Mouse (Mus musculus) lung, postnatal 36 days (tissue): ENCODE measurements around the gene Pih1d1.
"Not testable (repeated sequence)": the region's sequence is repeated elsewhere in the genome, so short reads cannot be mapped to it uniquely, and the experiment has no call there.

Experiments
- DNase-seq: peaks from one replicate; pipeline ENCODE4 v3.0.0; 2022; ENCODE audit warnings: mixed read lengths

Gene Pih1d1

DNA sequence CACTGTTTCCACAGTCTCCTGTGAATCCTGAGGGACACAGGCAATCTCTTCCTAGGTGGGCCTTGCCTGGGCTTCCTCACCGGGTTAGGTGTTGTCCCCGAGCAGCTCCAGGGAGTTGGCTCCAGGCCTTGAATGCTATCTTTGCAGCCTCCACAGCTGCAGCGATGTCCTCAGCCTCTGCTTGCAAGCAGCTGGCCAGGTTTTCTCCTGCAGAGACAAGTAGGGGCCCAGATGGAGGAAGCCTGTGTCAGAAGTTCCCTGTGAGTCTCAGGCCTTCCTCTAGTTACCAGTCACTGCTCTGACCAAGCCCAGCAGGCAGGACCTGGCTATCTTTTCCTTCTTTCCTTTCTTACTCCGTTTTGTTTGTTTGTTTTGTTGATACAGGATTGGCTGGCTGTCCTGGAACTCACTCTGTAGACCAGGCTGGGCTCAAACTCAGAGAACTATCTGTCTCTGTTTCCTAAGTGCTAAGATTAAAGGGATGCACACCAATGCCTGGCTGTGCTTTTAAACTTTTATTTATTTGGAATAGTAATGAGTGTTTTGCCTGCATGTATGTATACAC lies 5.5 kb upstream of the Pih1d1 start:
- peak; percentile 25 for DNase-seq

DNA sequence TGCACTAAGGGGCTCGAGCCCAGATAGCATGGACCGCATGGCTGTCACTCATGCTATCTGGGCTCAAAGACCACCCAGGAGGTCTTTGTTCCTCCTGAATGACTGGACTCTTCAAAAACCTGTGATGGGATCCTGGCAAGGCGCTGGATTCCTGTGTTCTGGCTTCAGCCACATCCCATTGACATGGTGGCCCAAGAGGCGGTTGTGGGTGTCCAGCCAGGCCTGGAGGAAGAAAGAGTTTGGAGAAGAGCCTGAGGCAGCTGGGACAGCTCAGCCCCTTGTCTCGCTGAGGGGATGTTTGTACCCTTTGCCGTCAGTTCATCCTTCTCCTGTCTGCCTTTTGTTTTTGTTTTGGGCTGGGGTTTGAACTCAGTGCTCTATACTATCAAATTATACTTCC lies 4.6 kb upstream of the Pih1d1 start:
- DNase-seq = peak; percentile 56

DNA sequence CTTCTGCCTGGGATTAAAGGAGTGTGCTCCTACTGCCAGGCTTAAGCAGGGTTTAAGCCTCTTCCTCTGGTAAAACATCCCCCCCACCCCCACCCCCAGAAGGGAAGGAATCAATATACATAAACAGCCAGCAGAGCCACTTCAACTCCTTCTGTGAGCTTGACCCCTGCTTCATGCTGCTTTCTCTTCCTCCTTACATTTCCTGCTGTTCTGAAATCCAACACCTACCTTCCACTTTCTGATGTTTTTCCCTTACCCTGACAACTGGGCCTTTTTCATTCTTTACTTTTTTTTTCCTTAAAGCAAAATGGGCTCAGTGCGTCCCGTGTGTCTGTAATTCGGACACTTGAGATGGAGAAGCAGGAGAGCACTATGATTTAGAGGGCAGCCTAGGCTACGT lies 3.8 kb upstream of the Pih1d1 start:
- DNase-seq = no peak

DNA sequence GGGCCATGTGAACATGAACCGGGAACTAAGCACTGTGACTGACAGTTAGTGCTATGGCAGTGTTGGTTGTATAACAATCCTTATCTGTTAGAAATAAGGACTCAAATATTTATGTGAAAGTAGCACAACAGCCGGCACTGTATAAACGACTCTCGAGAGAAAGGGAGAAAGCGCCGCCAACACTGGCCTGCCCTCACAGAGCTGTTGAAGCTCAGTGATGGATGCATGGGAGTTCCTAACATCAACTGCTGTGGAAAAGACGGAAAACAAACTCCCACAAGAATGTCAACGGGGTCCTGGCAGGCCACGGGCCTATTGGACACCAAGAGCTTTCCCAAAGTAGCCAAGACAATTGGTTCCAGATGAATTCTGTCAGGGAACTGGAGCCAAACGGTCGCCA lies 2.8 kb upstream of the Pih1d1 start:
- peak; percentile 77 for DNase-seq

DNA sequence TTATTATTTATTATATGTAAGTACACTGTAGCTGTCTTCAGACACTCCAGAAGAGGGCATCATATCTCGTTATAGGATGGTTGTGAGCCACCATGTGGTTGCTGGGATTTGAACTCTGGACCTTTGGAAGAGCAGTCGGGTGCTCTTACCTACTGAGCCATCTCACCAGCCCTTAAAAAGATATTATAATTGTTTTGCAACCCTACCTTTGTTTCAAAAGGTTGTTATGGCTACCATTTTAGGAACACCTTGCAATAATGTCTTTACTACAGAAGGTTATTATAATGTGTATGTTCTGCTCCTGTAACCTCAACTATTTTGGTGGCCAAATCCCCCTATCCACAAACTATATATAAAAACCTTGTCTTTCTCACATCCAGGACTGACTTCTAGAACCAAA lies 1.1 kb upstream of the Pih1d1 start:
- DNase-seq = not testable (repeated sequence)

DNA sequence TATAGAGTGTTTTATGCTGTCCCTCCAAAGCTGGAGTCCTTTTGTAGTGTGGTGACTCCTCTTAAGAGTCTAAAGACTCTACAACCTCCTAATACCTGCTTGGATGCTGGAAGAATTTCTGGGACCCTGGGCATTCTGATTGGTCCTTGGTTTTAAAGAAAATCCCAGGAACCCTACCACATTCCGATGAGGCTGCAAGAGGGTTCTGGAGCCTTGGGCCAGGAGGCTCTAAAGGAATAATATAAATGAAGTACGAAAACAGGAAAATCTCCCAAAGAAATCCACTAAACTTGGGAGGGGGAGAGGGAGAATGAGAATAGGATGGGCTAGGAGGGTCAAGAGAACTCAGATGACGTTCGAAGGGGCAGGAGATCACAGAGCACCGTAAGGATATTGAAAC lies 517 bp upstream of the Pih1d1 start:
- DNase-seq = no peak

DNA sequence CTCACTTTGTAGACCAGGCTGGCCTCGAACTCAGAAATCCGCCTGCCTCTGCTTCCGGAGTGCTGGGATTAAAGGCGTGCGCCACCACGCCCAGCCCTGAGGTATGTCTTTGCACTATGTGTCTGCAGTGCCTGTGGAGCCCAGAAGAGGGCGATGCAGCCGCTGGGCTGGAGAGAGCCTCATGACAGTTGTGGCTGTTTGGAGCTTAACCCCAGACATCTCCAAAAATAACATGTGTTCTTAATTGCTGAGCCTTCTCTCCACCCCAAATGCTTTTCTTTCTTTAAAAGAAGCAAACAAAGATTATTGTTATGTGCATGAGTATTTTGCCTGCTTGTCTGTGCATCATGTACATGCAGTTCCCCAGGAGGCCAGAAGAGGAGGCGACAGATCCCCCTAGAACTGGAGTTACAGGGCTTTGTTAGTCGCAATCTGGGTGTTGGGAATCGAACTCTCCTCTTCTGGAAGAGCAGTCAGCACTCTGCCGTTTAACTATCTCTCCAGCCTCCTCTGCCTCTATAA lies 951 bp downstream of the Pih1d1 start:
- peak; percentile 67 for DNase-seq

DNA sequence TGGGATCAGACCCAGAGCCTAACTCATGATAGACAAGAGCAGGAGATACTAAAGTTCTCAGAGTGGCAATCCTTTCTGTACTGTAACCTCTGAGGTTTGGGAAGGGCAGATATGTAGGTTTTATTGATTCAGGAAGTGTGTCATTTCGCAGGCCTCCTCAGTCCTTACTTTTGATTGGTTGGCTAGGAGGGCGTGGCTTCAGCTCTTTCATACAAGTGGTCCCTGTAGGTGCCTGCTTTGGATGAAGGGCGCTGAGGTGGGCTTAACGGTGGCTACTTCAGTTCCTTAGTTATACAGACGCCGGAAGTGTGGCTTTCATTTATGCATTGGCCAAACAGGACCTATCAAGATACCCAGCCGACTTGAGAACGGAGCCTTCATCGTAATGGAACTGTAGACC lies 1.5 kb downstream of the Pih1d1 start:
- DNase-seq = no peak

DNA sequence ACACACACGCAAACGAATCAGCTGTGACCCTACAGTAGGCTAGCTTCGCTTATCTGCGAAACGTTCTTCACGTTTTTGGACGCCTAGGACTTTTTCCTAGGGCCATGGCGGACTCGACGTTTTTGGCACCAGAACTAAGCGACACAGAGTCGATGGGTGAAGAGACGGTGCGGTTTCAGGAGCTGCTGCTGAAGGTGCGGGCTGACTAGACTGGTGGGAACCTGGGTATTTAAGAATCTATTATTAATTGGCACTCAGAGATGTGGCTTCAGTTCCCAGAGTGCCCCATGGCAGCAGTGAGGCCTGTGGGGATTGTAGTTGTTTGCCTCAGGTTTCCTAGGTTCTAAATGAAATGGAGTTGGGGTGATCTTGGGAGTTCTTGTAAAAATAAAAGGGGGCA lies 2.1 kb downstream of the Pih1d1 start:
- DNase-seq = no peak

DNA sequence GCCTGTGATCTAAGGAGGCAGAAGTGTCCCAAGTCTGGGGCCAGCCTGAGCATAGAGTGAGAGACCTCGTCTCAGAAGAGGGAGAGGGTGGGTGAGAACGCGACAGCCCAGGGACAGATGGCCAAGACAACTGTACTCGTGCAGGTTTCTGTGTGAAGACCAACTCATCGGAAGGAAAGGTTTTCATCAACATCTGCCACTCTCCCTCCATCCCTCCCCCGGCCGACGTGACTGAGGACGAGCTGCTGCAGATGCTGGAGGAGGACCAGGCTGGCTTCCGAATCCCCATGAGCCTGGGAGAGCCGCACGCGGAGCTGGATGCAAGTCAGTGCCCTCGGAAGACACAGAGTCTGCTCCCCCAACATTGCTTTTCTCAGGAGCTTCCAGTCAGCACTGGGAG lies 3.4 kb downstream of the Pih1d1 start:
- no peak for DNase-seq

DNA sequence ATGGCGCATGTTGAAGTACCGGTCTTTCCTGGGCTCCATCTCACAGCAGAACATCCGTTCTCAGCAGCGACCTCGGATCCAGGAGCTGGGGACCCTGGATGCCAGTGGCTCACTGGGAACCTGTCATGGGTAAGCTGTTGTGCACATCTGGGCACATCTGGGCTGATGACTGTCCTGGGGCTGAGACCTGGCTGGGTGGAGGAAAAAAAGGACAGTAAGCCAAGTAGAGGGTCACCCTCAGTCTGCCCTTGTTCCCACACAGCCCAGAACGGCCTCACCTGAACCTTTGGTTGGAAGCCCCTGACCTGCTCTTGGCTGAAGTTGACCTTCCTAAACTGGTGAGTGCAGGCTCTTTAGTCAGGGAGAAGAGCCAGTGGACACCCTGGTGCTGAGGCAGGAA lies 4.9 kb downstream of the Pih1d1 start:
- DNase-seq = no peak

DNA sequence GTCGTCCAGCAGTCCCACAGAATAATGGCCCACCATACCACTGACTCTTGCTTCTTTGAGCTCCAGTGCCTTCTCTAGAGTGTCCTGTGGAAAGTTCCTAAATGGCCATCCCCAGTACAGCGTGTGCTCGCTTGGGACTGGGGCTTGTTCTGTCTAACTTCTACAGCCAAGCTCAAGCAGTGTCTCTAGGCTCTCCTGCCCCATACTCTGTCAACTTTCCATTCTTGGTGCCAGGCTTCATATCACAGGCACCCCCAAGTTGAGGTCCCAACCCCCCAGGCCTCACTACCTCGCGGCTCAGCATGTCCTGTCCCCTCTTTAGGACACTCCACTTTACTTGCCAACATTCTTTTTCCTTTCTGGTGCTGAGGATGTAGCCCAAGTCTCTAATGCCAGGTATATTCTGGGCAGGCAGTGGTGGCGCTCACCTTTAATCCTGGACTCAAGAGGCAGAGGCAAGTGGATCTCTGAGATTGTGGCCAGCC lies 6.3 kb downstream of the Pih1d1 start:
- DNase-seq = no peak

DNA sequence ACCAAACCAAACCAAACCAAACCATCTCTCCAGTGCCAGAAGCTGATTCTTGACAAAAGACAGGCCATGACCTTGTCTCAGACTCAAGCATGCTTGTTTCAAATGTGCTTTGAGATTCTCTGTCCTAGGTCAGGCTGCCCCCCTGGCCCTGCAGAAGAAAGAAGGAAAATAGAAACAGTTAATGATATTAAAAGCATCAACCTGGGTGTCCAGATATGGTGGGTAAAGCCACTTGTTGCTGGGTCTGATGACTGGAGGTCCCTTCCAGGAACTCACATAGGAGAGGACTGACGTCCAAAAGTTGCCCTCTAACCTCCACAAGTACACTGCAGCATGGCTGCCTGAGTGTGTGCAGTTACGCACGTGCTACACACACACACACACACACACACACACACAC lies 6.8 kb downstream of the Pih1d1 start:
- no peak for DNase-seq

DNA sequence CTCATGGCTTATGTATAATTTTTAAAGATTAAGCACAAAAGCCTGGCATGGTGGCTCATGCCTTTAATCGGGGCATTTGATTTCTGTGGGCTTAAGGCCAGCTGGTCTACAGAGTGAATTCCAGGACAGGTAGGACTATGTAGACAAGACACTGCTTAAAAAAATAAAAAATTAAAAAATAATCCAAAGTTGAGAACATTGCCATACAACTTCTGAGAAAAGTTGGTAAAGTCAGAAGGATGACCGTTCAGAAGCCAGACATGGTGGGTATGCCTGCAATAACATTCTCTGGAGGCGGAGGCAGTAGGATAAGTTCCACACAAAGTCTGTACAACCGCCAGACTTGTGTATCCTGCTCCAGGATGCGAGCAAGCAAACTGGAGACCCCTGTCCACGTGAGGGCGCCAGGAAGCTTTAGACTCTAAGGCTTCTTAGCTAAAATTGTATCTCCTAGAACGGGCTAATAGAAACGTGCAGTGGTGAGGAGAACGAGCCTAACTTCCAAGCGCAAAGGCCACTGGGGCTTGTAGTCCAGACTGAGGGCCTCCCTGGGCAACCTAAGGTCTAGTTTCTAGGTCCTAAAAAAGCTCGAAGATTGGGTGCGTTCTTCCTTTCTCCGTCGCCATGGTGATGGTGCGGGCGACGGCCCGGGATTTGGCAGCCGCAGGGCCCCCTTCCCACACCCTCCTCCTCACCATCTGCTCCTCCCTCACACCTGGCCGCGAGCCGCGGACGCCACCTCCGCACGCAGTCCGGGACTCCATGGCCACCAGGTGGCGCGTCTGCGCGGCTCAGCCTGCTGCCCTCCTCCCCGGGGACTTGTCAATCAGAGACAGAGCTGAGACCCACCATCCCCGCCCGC lies 7.7 kb downstream of the Pih1d1 start:
- peak; percentile 88 for DNase-seq

DNA sequence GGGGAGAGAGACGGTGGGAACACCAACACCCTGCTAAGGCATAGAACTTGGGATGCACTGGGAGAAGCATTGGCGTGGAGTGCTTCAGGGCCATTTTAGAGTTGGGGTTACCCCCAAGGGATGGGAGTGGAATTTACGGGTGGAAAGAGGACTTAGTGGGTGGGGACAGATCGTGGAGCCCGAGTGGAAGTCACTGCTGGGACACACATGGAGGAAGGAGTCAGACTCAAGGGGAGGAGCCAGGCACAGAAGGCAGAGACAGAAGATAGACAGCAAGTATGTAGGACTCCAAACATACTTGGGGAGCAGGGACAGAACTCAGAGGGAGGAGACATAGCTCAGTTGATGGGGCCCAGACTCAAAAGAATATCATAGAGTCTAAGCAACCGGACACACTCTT lies 8.4 kb downstream of the Pih1d1 start:
- no peak for DNase-seq

DNA sequence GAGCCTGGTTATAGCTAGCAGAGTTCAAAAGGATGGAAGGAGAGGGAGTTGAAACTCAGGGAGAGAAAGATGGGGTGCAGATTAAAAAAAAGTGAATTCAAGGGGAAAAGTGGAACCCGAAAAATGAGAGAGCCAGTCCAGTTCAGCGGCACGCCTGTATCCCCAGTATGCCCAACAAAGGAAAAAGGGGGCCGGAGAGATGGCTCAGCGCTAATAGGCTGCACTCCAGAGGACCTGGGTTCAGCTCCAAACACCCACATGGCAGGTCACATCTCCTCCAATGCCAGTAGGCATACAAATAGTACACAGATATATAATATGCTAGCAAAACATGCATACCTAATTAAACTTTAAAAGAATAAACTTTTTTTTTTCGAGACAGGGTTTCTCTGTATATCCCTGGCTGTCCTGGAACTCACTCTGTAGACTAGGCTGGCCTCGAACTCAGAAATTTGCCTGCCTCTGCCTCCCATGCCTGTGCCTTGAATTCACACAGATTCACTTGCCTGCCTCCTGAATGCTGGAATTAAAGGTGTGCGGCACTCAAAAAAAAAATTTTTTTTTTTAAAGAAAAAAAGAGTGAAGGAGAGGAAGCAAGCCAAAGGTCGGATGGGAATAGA lies 9.0 kb downstream of the Pih1d1 start:
- DNase-seq = no peak

DNA sequence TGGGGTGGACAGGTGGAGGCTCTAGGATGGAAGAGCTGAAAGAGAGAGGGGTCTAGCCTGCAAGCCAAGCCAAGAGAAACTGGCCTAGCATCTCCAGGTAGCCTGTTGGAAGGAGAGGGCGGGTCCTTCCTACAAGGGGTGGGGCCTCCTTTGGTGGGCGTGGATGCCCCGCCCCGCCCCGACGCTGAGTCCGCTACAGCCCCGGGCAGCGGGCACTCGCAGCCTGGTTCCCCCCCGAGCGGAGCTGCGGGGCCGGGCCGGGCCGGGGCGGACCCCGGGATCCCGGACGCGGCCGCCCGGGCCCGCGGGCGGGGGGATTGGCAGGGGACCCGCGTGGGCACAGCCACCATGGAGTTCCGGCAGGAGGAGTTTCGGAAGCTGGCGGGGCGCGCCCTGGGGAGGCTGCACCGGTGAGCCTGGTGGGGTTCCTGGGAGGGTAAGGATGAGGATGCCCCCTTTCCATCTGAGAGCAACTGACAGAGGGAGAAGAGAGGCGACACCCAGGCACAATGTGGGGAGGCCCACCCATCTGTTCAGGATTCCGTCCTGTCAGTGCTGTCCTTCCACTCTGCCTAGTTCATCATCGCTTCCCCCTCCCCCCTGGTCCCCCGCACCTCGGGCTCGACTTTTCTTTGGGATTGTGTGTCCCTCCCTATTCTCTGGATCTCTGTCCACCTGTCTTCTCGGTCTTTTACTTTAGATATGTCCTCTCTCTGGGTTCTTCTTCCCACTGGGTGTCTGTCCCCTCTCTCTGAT lies 9.8 kb downstream of the Pih1d1 start, which contains the start of gene Slc17a7:
Gene Slc17a7, plus strand, starts transcription at position 215 of the 756 bp plus-strand sequence.
- peak; percentile 47 for DNase-seq

DNA sequence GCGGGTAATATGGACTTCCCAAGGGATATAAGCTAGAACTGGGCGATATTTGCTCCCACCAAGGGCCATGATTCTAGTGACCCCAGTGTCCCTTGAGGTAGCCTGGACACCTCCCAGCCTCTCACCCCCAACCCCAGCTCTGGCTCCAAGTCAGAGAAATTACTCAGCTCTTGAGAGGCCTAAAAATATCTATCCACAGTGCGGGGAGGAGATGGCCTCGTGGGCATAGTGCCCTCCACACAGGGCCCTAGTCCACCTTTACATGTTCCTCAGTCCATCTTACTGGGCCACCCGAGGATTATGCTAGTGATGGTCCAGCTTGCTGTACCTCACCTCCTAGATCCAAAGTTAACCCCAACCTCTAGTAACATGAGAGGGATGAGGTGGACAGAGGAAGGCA lies 10.7 kb downstream of the Pih1d1 start:
- no peak for DNase-seq

DNA sequence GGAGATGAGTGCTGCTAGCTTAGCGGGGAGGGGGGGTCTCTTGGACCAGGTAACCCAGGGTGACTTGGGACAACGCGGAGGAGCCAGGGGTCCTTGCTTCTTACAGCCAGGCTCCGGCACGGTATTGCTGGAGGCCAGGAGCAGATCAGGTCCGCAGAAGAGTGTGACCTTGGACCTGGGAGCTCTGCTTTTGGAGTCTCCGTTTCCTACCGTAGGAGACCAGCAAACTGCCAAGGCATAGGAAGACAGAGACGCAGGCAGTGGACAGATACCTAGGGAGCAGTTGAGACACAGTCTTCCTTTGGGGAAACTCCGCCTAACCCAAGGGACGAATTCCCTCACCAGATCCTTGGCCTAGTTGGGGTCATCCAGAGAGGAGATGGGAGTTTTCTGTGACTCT lies 11.6 kb downstream of the Pih1d1 start:
- DNase-seq = no peak

DNA sequence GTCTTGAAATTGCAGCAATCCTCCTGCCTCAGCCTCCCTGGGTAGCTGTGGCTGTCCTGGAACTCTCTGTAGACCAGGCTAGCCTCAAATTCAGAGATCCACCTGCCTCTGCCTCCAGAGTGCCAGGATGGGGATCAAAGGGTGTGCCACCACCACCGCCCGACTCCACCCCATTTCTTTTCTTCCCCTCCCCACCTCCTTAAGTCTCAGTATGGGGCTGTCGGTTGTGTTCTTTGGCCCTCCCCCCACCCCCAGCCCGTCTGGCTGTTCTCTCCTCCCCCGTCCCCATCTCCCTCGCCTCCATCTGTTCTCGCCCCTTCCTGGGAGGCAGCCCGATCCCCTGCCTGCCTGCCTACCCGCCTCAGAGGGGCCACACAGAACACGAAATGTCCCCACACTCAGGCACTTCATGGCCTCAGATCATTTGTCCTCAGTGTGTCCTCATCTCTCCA lies 12.9 kb downstream of the Pih1d1 start:
- no peak for DNase-seq

DNA sequence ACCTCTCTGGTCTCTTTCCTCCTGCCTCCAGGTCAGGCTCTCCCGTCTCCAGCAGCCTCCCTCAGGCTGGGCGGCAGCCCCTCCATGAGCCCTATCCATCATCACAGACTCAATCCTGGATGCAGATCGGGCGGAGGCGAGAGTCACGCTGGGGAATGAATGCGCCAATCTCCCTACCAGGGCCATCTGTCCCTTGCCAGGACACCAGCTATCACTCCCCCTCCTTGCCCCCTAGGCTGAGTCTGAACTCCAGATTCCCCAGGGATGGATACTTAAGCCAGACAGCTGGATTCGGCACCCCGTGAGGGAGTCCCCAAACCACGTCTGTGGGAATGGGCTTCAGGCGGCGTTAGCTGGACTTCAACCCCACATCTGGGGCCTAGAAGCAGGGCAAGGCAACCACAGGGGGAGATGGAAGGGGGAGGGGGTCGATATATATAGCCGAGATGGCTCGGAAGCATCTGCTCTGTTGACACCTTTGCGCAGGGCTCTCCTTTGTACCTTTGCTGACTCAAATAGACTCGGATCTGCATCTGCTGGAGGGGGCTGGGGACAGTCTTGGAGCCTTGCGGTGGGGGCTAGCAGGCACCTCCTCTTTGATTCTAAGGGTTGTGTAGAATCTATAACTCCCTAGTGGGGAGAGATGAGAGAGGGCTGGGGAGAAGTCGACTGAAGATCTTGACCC lies 13.8 kb downstream of the Pih1d1 start:
- DNase-seq = no peak

DNA sequence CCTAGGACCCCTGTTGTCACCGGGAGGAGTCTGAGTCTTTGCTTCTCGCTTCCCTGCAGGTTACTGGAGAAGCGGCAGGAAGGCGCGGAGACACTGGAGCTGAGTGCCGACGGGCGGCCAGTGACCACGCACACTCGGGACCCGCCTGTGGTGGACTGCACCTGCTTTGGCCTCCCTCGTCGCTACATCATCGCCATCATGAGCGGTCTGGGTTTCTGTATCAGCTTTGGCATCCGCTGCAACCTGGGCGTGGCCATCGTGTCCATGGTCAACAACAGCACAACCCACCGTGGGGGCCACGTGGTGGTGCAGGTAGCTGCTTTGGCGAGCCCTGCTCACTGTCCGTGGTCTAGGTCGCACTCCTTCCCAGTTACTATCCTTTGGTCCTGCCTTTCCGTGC lies 14.6 kb downstream of the Pih1d1 start:
- no peak for DNase-seq
